Mouse (Mus musculus): ENCODE measurements around the gene Olfr506.
"Not testable (repeated sequence)": the region's sequence is repeated elsewhere in the genome, so short reads cannot be mapped to it uniquely, and the experiment has no call there.

Olfr506 gene

GRCm38 (mm10) chr7:108610487-108610886 lies at the start of gene Olfr506:
Olfr506 (plus strand) TSS chr7:108610787.
- DNase-seq (ENCODE audit: low spot score), result no peak

- no peak for DNase-seq (ENCODE audit: low spot score)
These were observed 44.9 kb upstream of the Olfr506 start, which contains the start of gene Olfr504 for GRCm38 (mm10) chr7:108565693-108566092. Olfr504 (minus strand) TSS chr7:108565793.

- DNase-seq (ENCODE audit: low spot score), result no peak
These were observed 20.8 kb upstream of the Olfr506 start for GRCm38 (mm10) chr7:108589797-108590196.

DNA sequence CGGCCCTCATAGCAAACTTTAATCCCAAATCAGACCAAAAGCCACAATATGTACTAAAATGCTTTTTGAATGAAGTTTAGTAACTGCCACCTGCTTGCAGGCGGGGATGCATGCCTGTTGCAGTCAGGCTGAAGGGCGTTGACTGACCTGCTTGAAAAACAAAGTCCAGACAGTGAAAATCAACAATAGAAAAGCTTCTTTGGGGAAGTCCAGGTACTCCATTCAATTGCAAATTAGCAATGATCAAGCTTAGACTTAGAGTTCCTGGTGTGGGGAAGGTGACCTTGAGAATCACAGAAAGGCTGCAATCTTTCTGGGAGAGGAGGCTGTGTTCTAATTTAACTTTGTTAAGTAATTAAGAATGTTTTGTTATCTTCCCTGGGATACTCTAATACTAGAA lies 8.7 kb upstream of the Olfr506 start:
- not testable (repeated sequence) for DNase-seq (ENCODE audit: low spot score)

DNA sequence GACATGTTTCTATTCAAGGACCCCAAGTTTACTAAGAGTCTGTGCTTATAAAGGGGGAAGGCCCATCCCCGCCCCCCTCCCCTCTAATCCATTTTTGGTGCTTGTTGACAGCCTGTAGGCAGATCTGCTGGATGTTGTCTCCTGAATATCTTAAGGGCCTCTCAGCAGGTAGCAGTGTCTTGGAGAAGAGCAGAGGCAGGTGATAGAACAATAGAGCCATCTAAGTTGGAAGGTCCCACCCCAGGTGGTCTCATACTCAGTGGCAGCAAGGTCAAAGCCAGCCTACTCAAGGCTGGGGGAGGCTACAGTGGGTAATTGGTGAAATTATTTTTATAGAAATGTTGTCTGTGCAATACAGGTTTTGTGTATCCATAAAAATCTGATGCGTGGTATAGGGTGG lies 3.5 kb downstream of the Olfr506 start:
- no peak for DNase-seq (ENCODE audit: low spot score)

DNA sequence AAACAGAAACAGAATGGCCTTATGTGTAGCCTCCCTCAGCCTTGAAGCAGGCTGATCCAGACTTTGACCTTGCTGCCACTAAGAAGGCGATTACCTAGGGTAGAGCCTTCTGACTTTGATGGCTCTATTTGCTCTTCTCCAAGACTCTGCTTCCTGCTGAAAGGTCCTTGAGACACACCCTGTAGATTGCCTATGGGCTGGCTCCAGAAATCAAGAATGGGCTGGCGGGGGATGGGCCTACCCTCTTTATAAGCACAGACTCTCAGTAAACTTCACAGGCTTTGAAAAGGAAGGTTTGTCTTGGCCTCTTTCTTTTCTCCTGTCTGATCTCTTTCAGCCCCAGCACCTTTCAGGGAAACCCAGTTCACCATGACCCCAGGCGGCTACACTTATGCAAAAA lies 6.2 kb downstream of the Olfr506 start:
- not testable (repeated sequence) for DNase-seq (ENCODE audit: low spot score)

DNA sequence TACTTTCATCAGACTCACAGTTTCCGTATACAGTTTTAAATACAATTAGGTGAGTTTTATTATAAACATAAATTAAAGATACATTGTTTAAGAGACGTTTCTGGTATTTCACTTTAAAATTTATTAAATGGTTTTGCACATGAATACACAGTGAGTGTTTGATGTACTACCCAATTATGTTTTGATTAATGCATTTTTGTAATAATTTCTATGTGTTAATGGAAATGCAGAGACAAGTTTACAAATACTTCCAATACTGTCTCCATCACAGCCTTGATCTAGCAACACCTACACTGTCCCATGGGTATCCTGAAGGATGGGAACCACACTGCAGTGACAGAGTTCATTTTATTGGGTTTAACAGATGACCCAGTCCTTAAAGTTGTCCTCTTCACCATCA lies 10.9 kb downstream of the Olfr506 start, which contains the start of gene Olfr507:
Olfr507 (plus strand) TSS at position 301 of the 400 bp plus-strand sequence.
- DNase-seq (ENCODE audit: low spot score), result no peak

DNA sequence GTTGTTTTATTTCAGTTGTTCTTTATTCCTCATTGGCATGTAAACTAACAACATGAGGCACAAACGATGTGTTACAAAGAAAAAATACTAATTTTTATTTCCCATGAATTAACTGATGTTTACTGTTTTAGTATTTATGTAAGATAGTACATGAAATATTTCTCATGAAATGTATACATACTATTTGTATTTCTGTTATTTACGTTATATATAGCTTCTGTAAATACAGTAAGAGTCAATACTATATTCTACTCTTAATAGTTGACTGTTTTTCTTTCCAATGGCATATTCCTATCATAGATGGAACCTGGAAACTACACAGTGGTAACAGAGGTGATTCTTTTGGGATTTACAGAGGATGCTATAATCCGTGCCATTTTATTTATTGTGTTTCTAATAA lies 19.1 kb downstream of the Olfr506 start, which contains the start of gene Olfr508:
Olfr508 (plus strand) TSS at position 301 of the 400 bp plus-strand sequence.
- DNase-seq (ENCODE audit: low spot score), result no peak

DNA sequence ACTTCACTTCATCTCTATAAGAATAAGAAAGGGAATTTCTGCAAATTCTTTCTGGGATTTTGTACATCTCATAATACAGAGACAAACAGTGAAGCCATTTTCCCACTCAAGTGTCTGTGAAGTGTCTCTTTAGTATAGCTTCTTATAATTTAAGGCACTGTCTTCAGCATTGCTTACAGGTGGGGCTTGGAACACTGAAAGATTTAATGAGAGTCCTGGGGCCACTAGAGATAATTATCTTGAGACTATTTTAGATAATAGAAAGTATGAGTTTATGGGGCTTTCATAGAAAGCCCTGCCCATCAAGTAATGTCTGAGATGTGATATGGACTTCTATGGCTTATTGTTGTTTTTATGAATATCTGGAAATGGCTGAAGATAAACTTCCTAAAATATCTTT lies 41.2 kb downstream of the Olfr506 start, which contains the start of gene Olfr509:
Olfr509 (minus strand) TSS at position 101 of the 400 bp plus-strand sequence.
- no peak for DNase-seq (ENCODE audit: low spot score)

DNA sequence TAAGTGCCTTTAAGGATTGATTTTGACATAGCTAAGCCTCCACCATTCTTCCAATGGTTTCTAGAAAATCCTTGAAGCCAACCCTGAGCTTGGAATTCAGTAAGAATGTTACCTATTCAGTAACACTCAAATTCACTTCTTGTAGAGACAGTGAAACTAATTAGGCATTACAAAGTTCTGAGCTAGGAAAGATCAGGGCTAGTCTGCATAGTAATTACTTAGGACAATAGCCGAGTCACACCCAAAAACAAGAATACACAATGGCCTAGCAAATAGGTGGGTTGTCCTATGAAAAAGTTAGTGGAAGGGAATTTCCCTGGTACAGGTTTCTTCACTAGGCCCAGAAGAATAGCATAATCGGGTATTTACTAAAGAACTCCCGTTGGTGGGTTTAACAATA lies 51.8 kb downstream of the Olfr506 start:
- DNase-seq (ENCODE audit: low spot score), result no peak

All from urinary bladder, postnatal 25 days (tissue).